ENCODE assay signal across 8 mouse cellular contexts in genomic region chr4:94007088-94007768, GRCm38 (mm10).
DNase-seq lines count a peak whose midpoint lies in the region; ATAC-seq and TF ChIP-seq lines count a peak whose summit lies in the region.

No protein-coding gene starts in this region.

- no peaks in the 10 kb centered on the region for H3K36me3 ChIP-seq in ES-E14 (ENCODE audit: control insufficient read depth, insufficient read depth, low read length, poor library complexity, severe bottlenecking)
- H3K36me3 ChIP-seq in midbrain, embryonic 15.5 days (replicated peaks) = no peaks in the 10 kb centered on the region

- WGBS in midbrain, embryonic 15.5 days = 39% methylated on average over 8 of the region's 8 CpGs

- no peak overlapping the region for H3K27ac ChIP-seq in ES-E14 (ENCODE audit: insufficient read depth, low read depth, low read length, poor library complexity, severe bottlenecking)
- H3K27ac ChIP-seq in midbrain, embryonic 15.5 days = no peak overlapping the region

- intact Hi-C loops in heart, postnatal 36 days (cut with DNase I) = no loop called here
- intact Hi-C loops in heart, postnatal 10 days (cut with DNase I) = loop anchor here (5.0 kb wide), 1 partner anchor 510 kb away; no protein-coding TSS in a partner anchor

- peak; percentile 95 for ATAC-seq in midbrain, embryonic 15.5 days (replicated peaks)

- in situ Hi-C loops in ES-E14 (cut with MboI; ENCODE audit: low sequenced_read_pairs in 2 of 2, unreplicated experiment in 2 of 2) = no loop called here

- H3K4me3 ChIP-seq in ES-E14 (ENCODE audit: insufficient read depth in 1 of 2, low read depth in 1 of 2, low read length in 2 of 2, poor library complexity in 1 of 2, severe bottlenecking in 1 of 2) = no peak overlapping the region
- no peak overlapping the region for H3K4me3 ChIP-seq in midbrain, embryonic 15.5 days

- H3K9ac ChIP-seq in ES-E14 (ENCODE audit: insufficient read depth, low read depth, low read length, poor library complexity, severe bottlenecking) = no peak overlapping the region
- H3K9ac ChIP-seq in midbrain, embryonic 15.5 days = no peak overlapping the region

- peak; percentile 14 for DNase-seq in heart, adult 8-10 months (ENCODE audit: low spot score)
- no peak for DNase-seq in heart, postnatal 36 days
- peak; percentile 24 for DNase-seq in ES-E14 (ENCODE audit: low read depth, low spot score)
- peak; percentile 69 to 83 for DNase-seq in cerebellum, postnatal 10 days
- peak; percentile 34 to 51 for DNase-seq in heart, postnatal 10 days
- peak; percentile 33 for DNase-seq in layer of hippocampus, adult 9-11 months
- DNase-seq in thymus, postnatal 0 days (ENCODE audit: low spot score) = no peak

- H3K4me2 ChIP-seq in midbrain, embryonic 15.5 days = no peak overlapping the region

- H3K27me3 ChIP-seq in midbrain, embryonic 15.5 days (replicated peaks) = no peaks in the 10 kb centered on the region

- no peaks in the 10 kb centered on the region for H3K4me1 ChIP-seq in ES-E14 (ENCODE audit: control insufficient read depth in 2 of 2, insufficient read depth in 2 of 2, low read length in 2 of 2, poor library complexity in 1 of 2)
- H3K4me1 ChIP-seq in midbrain, embryonic 15.5 days = peaks cover 2% of the 10 kb centered on the region; the same call in 1 of the 2 replicates

- H3K9me3 ChIP-seq in ES-E14 (ENCODE audit: control insufficient read depth, insufficient read depth, low read depth, low read length) = no peaks in the 10 kb centered on the region
- H3K9me3 ChIP-seq in midbrain, embryonic 15.5 days = no peaks in the 10 kb centered on the region

TF ChIP-seq in ES-E14, 5 proteins besides CTCF, POLR2A, EP300 and RAD21:
- TF ChIP-seq ZNF384 (IDR thresholded peaks at IDR 0.05; ENCODE audit: low read depth, low read length) (no peak), MAFK (IDR thresholded peaks at IDR 0.05; ENCODE audit: insufficient read depth, low read depth, low read length) (no peak), CHD2 (IDR thresholded peaks at IDR 0.05; ENCODE audit: low read depth, low read length) (no peak), HCFC1 (IDR thresholded peaks at IDR 0.05; ENCODE audit: borderline replicate concordance, insufficient read depth, low read length) (no peak), ZC3H11A (IDR thresholded peaks at IDR 0.05; ENCODE audit: borderline replicate concordance, low read depth, low read length) (0 out of 2 replicates have a peak, but pooled peaks have one; percentile 10)

Comparison
In these comparisons a context has a peak if more than half of its experiments do, and no peak if none do; other contexts are left out.
1. DNase-seq: peak in heart, adult 8-10 months (single experiment), ES-E14 (single experiment), cerebellum, postnatal 10 days (2 of 2), heart, postnatal 10 days (2 of 2) and layer of hippocampus, adult 9-11 months (single experiment); none in heart, postnatal 36 days (0 of 2) and thymus, postnatal 0 days (single experiment).